Mouse (Mus musculus) v-Abl transformed pro-B cells (cell line): ENCODE results near the gene Sik3.
"Not testable (repeated sequence)": the region's sequence is repeated elsewhere in the genome, so short reads cannot be mapped to it uniquely, and the experiment has no call there.

Experiments
- in situ Hi-C, 2 experiments: fragments of 400-800 bp; cut with MboI; formaldehyde crosslinking; loops; one replicate each; pipeline ENCODE4 v1.15.1; 2025; ENCODE audit not compliant: unreplicated experiment in 2 of 2

The Sik3 gene

DNA sequence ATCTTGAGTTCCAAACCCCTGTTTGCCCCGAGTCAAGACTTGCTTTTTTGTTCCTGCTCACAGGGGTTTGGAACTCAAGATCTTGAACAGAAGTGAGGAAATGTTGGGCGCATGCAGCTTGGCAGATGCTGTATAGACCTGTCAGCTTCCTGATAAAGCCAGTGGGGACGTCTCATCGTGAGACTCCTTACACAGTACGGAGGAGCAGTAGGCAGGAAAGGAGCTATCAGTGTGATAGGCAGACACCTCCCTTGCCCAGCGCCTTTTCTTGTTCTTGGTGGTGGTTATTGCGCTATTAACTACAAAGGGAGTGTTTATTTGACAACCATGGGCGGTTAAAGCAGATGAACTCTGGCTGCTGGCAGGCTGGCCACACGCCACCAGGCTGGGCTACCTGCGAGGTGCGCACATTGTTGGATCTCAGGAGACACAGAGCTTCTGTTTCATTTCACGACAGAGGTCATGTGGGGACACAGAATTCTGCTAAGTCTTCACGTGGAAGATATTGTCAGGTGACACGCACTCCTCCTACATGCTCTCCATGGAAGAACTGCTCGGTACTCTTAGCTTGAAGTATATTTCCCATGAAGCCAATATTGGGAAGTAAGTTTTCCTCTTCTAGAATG is 85.9 kb downstream of the Sik3 start:
- in situ Hi-C loops, result no loop called here

DNA sequence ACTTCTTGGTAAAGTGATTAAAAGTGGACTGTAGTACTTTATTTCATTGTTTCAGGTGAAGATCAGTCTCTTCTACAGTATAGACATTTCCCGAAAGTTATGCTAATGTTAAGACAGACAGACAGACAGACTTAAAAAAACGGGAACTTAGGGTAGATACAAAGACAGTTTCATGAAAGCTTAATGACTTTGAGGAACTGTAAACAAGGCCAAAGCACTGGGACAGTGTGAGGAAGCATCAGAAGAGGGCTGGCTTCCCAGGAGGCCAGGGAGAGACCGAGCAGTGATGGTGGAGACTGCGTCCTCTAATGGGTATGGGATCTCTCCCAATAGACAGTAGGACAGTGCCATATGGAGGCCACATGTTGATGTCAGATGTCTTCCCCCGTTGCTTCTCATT is 86.5 kb downstream of the Sik3 start:
- in situ Hi-C loops, result no loop called here

DNA sequence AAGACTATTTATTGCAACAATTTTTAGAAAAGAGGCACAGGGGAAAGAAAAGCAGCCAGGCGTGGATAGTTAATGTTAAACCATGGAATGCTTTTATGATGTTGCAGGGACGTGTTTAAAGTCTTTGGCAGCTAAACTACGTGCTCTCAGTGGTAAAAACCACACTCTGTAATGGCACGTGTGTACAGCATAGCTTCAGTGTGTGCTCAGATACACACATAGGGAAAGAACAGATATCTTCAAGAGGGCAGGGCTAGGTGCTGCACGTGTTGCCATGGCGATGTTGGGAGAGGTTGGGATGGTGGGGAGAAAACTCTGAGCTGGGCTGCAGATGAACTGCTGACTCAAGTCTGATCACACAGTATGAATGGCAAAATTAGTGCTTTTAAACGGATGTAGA is 90.5 kb downstream of the Sik3 start:
- in situ Hi-C loops, result no loop called here

DNA sequence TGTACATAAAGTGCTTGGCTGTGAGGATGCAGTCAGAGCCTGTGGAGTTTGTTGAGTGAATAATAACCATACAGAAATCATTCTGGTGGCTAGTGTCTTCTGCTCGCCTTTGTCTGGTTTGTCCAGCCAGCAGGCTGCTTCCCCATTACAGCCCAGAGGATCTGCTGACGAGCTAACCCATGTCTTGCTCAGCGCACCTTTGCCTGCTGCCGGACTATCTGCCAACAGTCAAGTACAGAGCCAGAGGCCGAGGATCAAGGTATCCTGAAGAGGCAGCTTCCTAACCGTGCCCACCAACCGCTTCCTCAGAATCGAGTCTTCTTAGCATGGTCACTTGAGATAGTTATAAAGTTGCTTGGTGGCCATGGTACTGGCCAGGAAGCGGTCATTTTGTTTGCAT is 93.5 kb downstream of the Sik3 start:
- in situ Hi-C loops, result no loop called here

DNA sequence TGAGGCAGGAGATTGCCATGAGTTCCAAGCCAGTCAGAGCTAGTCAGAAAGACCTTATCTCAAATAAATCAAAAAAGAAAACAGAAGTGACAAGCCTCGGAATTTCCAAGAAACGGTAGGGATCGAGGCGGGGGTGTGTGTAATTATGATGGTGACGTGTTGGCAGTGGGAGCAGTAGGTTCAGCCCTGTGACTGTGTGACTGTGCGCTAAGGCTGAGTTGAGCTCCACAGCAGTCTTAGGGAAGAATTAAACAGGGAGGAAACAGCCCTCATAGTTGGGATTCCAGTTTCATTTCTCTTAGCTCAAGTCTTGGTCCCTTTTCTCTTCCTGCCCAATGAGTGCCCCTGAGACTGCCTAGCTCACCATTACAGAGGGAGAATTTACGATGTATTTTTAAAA is 98.0 kb downstream of the Sik3 start:
- in situ Hi-C loops, result no loop called here

DNA sequence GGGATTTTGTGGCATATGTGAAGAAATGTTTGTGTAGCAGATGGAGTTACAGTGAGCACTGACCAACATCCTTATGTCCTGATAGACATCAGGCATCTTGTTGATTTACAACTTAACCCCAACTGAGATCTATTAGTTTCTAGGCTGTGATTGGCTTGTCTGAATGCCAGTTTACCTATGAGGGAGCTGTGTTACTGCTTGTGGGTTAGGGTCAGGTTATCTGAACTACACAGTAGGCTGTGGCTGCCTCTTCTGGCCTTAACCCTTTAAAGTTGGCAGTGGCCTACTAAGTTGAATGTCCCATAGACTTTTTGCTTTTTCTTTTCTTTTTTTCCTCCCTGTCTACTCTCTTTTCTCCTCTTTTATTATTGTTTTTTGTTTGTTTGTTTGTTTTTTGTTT is 98.7 kb downstream of the Sik3 start:
- in situ Hi-C loops, result no loop called here

DNA sequence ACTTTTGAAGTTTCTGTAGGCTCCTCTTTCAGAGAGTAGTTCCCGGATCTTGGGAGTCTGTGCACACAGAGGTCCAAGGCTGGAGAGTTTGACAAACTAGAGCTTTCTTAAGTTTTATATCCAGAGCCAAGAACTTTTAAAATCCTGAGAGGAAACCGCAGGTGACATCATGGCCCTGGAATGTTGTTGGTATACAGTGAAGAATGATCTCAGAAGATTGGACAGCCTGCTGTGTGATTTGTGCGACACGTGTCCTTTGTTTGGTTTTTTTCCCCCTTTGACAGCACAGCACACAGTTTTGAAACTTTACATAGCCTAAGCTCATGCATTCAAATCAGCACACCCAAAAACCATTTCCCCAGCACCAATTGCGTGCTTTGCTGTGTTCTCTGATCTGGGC is 99.6 kb downstream of the Sik3 start:
- in situ Hi-C loops, result no loop called here

DNA sequence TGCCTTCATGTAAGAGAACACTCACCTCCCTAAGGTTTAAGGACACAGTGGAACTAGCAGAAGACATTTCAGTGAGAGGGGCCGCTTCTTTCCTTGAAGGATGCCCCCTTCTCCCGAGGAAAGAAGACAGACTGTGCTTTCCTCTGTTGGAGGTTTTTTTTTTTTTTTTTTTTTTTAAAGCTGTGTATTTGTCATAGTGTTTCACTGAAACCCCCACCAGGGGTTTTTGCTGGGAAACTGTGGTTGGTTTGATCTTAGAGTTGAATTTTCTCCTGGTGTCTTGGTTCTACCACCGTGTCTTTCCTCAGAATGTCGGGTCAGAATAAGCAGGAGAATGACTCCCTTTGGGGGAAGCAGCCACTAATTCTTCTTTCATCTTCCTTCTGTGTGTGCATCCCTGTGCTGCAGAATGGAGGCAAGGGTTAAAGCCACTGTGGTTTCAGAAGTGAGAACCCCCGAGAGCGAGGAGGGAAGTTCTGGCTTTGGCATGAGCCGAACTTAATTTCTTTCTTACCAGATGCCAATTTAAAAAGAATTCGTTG is 106.3 kb downstream of the Sik3 start:
- in situ Hi-C loops, result no loop called here

DNA sequence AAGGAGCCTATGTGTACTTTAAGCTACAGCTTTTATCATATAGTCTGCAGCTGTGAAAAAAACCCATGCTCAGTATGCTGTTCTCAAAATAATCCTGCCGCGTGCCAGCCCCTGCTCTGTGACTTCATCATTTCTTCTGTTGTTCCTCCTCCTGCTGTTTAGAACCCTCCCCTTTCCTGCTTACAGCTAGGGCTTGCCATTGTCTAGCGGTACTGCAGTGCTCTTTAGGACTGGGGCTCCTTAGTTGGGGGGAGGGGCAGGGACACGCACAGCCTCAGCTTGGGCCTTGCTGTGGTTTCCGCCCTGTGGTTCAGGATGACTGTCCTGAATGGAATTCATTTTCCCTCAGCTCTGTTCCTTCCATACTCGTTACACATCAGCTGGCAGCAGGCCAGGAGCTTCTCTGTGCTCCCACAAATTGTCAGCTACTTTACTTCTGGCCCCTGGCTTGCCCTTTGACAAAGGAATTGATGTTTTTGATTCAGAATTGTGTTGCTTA is 107.4 kb downstream of the Sik3 start:
- in situ Hi-C loops, result no loop called here

DNA sequence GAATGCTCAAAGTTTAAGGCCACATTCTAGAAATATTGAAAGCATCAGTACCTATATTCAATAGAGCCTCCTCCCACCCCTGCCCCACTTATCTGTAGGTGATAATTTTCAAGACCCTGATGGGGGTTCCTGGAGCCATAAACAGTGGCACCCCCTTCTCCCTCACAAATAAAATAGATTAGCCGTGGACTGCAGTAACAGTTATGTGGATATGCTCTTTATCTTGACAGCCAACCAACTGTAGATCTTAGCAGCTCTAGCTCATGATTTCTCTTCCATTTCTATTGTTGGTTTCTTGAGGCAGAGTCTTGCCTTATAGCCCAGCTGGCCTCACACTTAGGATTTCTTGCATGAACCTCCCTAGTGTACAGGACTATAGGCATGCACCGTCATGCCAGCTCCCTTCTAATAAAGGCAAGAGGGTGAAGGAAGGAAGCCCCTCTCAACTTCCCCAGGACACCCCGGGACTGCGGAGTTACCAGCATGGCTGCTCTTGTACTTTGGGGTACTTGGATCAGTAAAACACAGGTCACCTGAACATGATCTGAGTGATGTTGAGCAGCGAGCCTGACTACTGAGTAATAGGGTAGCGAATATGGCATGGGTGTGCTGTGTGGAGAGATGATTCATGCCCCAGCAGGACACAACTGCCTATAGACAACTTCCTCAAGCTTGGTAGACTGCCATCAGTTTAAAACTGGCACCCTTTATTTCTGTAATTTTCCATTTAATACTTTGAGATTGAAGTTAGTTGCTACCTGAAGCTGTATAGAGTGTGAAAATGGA is 108.0 kb downstream of the Sik3 start:
- in situ Hi-C loops, result no loop called here

DNA sequence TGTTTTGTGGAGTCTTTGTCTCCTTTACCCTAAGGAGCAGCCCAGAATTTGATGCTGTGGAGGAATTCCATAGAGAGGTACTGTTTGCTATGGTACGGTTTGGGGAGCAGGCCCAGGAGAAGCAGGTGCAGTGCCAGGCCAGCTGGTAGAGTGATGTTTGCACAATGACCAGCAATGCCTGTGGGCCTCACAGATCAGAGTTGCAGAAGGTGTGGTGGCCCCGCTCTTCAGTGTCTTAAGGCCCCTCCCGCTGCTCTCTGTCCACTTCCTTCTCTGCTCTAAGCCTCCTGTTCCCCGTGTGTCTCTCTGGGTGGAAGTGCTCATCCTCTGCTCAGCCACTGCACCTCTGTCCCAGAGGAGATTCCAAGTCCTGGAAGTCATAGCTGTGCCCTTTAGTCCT is 108.9 kb downstream of the Sik3 start:
- in situ Hi-C loops, result no loop called here

DNA sequence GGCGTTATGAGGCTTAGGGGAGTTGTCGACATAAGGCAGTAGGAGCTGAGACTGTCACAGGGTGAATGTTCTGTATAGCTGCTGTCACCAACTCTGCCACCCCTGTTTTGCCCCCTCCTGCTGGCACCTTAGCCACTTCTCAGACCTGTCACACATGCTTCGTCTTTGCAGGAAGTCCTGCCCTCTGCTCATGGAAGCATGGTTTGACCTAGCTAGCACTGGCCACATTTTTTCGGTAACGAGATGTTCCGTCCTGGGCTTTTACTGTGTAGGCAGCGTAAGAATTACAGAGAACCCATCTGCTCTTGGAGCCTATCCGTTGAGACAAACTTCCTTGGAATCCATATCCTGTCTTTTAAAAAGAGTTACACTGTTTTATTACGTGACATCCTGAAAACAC is 110.1 kb downstream of the Sik3 start:
- in situ Hi-C loops, result no loop called here

DNA sequence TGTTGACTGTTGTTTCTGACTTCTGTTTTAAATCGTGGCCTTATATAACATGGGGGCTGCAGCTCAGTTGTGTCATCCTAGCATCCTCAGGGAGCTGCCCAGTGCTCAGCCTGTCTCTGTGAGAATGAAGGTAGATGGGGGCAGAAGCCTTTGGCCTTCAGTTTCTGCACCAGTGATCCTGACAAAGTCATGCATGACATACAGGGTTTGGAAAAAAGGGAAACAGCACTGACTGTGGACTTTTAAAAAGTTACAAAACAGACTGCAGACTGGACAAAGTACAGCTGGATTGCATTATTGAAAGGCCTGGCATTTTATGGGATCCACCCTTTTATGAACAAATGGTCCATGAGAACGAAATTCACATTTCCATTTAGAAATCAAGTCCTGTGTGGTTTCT is 113.7 kb downstream of the Sik3 start:
- in situ Hi-C loops, result no loop called here

DNA sequence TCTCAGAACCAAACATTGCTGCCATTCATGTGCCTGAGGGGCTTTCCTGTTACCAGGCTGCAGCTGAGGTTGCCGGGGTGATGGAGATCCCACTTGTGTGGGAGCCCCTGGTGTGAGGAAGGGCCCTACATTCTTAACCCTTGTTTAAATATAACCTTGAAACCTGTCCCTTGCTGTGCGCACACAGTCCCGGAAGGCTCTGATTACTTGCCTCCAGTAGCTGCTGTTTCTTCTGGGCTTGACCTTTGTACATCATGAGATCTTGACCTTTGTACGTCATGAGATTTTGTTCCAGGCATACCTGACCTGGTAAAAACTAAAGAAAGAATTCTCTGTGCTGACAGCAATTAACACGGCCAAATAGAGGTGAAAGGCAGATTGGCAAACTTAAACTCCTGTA is 114.7 kb downstream of the Sik3 start:
- in situ Hi-C loops, result no loop called here

DNA sequence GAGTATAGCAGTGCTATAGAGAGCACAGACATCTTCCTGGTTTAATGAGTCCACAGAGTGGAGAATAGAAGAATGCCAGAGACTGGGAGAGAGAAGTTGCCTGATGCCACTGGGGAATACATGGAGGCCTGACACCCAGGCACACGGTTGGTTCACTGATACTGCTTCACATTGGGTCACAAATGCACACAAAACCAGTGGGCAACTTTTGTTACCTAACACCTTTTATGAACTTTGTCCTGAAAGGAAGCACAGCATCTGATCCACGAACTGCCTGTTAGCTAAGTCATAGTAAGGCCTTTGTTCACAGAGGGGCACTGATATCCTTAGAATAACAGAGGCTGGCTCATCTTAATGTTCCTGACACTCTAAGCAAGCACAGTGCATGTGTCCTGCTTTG is 116.6 kb downstream of the Sik3 start:
- in situ Hi-C loops, result no loop called here

DNA sequence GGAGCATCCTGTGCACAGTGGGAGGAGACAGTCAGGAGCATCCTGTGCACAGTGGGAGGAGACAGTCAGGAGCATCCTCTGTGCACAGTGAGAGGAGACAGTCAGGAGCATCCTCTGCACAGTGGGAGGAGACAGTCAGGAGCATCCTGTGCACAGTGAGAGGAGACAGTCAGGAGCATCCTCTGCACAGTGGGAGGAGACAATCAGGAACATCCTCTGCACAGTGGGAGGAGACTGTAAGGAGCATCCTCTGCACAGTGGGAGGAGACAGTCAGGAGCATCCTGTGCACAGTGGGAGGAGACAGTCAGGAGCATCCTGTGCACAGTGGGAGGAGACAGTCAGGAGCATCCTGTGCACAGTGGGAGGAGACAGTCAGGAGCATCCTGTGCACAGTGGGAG is 120.2 kb downstream of the Sik3 start:
- in situ Hi-C loops, result not testable (repeated sequence)

DNA sequence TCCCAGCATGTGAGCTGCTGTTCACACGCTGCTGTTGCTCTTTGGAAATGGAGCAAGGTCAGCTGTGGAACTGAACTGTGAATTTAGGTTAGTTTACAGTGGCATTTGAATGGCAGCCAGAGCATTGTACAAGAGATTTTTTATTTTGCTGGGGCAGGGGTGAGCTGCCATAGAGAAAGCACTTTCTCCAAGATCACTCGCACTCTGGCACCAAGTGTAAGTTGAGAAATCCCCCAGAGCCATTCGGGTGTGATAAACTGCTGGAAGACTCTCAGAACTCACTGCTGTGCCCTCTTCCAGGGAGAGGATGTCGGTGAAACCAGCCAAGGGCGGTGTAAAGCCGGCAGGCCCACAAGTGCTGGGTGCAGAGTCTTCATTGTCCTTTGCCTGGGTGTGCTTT is 126.2 kb downstream of the Sik3 start:
- in situ Hi-C loops, result no loop called here

DNA sequence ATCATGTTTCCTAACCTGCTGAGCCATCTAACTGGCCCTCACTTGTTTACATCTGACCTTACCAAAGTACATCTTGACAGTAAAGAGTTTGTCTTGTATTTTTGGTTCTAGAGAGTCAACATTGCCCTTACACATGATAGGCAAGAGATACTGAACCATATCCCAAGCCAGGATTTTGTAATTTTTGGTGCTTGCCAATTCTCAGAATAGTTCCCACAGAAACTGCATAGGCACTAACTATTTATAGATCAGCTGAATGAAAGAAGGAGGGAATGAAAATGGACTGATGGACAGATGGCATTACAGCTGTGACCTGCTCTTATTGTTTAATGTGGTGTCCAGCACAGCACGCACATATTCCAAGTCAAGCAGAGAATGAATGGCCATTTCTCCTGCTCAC is 128.2 kb downstream of the Sik3 start:
- in situ Hi-C loops, result no loop called here

DNA sequence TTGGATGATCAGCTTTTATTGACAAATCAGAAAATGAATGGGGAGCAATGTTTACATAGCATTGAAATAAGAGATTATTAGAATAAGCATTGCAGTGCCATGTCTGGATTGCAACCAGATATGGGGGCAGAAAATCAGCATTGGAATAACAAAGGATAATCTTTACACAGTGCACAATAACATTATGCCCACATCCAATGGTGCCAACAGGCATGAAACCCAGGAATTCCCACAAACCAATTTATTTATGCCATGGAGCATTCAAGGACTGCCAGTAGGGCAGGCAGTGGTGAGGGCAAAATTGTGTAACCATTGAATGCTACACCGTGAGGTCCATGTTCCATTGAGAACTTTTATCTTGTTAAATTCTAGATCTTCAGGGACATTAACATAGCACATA is 129.4 kb downstream of the Sik3 start:
- in situ Hi-C loops, result no loop called here

DNA sequence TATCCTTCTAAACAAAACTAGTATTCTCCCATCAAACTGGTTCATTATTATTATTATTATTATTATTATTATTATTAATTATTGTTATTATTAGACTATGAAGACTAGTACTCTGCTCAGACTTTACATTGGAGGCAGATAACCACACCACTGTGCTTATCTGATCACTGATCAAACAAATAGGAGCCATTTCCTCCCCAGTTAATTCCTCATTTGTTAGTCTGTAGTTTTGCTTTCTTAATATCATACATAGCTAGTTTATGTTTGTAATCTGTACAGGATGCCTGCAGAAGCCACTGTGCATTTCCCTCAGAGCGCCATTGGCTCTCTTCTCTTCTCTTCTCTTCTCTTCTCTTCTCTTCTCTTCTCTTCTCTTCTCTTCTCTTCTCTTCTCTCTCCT is 129.9 kb downstream of the Sik3 start:
- in situ Hi-C loops, result no loop called here

DNA sequence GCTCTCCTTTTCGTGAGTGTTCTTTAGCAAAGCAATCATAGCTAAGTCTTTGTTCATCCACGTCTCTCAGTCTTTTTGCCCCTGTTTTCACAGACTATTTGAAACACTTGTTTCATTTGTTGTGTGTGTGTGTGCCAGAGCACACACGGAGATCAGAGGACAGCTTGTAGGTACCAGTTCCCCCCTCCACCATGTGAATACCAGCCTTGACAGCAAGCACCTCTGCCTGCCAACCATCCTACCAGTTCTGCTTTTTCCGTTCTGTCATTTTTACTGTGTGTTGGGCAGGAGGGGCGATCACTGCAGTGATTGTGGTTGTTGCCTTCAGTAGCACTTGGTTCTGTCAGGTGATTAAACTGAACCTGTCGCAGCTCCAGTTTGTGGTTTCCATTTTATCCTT is 132.4 kb downstream of the Sik3 start:
- in situ Hi-C loops, result no loop called here

DNA sequence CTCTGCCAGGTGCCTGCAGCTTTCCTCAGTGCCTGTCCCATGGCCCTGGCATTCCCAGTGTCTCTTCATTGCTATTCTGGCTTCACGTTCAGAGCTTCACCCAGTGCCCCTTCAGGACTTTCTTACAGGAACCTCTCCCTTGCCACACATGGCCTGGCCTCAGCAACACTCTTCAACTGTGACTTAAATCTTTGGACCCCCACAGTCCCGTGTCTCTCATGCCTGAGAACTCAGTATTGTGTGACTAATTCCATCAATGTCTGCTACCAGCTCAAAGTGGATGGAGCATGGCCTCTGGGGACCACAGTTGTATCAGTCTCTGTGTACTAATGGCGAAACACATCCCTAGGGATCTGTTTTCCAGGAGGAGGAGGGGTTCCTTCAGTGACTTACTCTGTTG is 133.8 kb downstream of the Sik3 start:
- in situ Hi-C loops, result no loop called here
